Mouse (Mus musculus): Measurements from ENCODE around the gene Cd2ap. TPM values are rescaled to one million over a fixed set of nuclear protein-coding genes. Genes with fewer than 3 reads are reported as not detected.

Gene Cd2ap
- 5.6 TPM for polyA plus RNA-seq (2017; shearing (Covaris generic))

DNA sequence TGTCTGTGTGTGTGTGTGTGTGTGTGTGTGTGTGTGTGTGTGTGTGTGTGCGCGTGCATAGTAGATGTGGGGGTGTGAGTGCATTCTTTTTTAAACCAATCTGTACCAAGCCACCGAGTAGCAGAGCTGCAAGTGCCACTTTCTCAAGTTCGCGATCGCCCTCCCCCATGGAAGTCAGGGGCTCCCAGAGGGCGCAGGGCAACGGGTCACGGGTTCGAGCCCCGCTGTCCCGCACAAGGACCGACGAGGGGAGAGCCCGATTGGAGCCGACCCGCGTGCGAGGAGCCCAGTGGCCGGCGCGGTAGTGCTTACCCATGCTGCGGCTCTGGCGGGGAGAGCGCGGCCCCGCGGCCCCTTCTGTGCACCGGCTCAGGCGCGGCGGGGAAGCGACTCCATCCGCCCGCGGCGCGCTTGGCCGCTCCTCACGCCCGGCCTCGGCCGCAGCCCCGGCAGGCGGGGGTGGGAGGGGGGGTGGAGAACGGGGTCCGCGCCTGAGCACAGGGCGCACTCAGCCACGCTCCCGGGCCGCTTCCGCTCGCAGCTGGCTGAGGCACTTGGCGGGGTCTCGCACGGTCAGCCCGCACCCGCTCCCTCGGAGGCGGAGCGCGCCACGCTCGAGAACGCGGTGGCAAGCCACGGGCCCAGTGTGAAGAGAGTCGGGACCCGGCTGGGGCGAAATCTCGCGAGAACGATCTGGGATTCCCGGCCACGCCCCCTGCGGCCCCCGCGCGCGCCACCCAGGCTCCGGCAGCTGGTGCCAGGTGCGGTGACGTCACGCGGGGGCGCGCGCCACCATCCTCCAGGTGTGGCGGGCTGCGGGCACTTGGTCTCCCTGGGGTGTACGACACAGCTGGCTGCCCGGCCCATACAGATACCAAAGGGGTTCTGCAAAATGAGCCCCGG is at the start of gene Cd2ap:
TSS of gene Cd2ap (minus strand) at position 665 of the 903 bp plus-strand sequence.

Other genes starting within 250 kb of the Cd2ap start
- not detected for gene Adgrf4, start 184.4 kb downstream of the Cd2ap start, polyA plus RNA-seq (2017; shearing (Covaris generic))
- not detected for gene Adgrf2, start 134.5 kb downstream of the Cd2ap start, polyA plus RNA-seq (2017; shearing (Covaris generic))
- 0.32 TPM for gene Tnfrsf21, start 139.9 kb upstream of the Cd2ap start, polyA plus RNA-seq (2017; shearing (Covaris generic))

Measured in activated CD4-positive, CD25-positive, alpha-beta regulatory T cell, adult 9 weeks (primary cell).